In the genomic region with DNA sequence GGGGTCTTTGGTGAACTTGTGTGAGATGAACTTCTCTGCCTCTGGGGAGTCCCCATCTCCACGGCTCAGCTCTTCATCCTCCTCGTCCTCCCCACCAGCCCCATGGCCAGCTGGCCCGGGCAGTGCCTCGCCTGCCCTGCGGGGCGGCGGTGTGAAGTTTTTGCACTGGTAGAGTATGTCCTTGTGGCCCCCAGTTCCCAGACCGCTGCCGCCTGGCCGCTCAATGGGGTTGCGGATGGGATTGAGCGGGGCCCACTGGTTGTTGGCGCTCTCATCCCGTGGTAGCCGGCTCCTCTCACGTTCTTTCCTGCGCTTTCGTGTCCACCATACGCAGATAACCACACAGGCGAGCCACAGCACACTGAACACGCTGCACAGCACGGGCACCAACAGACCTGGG, we compare ENCODE assay signal across 29 mouse cellular contexts. TPM values are rescaled to one million over a fixed set of nuclear protein-coding genes. Genes with fewer than 3 reads are reported as not detected.
"Had no signal": no experiment of that assay in that cellular context is flagged by ENCODE, and none has a peak within 500 bp of the region (broad histone marks: within the 10 kb centered on the region; RNA-seq: fewer than 3 reads in every experiment).

No protein-coding gene starts in this region.

- H3K4me1 ChIP-seq: limb, embryonic 12.5 days; liver, embryonic 15.5 days; lung, embryonic 15.5 days; midbrain, embryonic 10.5 days; midbrain, embryonic 12.5 days; midbrain, embryonic 13.5 days; midbrain, embryonic 15.5 days had no signal

- H3K27me3 ChIP-seq: limb, embryonic 12.5 days; limb, embryonic 13.5 days; limb, embryonic 15.5 days; liver, embryonic 13.5 days; liver, embryonic 15.5 days; lung, embryonic 15.5 days; midbrain, embryonic 12.5 days; midbrain, embryonic 13.5 days; midbrain, embryonic 15.5 days had no signal

- H3K9me3 ChIP-seq: limb, embryonic 10.5 days; limb, embryonic 12.5 days; limb, embryonic 13.5 days; limb, embryonic 15.5 days; liver, embryonic 12.5 days; liver, embryonic 13.5 days; liver, embryonic 15.5 days; lung, embryonic 15.5 days; megakaryocyte, embryonic 14.5 days; midbrain, embryonic 10.5 days; midbrain, embryonic 12.5 days; midbrain, embryonic 13.5 days; midbrain, embryonic 15.5 days had no signal

- H3K4me3 ChIP-seq: limb, embryonic 10.5 days; limb, embryonic 12.5 days; limb, embryonic 13.5 days; limb, embryonic 15.5 days; liver, embryonic 12.5 days; liver, embryonic 13.5 days; liver, embryonic 15.5 days; lung, embryonic 15.5 days; megakaryocyte, embryonic 14.5 days; midbrain, embryonic 10.5 days; midbrain, embryonic 12.5 days; midbrain, embryonic 13.5 days; midbrain, embryonic 15.5 days; myocyte had no signal

- DNase-seq: left cerebral cortex, postnatal 4 days; liver; liver, embryonic 13.5 days; liver, postnatal 0 days; lung, adult 18-20 months; lung, adult 2 months; lung, embryonic 14.5 days; lung, postnatal 10 days; lung, postnatal 14 days; lung, postnatal 36 days; lung, postnatal 4 days; midbrain, embryonic 14.5 days had no signal

- H3K36me3 ChIP-seq: liver, embryonic 12.5 days; liver, embryonic 13.5 days; liver, embryonic 15.5 days had no signal

RNA-seq across cellular contexts. Expression of gene Gpr132, which starts 41.0 kb away (rescaled TPM):
- total RNA-seq: left cerebral cortex, postnatal 10 days; left cerebral cortex, postnatal 14 days; left cerebral cortex, postnatal 25 days; left cerebral cortex, postnatal 36 days; left cerebral cortex, postnatal 4 days had no signal
